Mouse (Mus musculus) hindbrain, postnatal 0 days (tissue): ENCODE results near the gene Ccdc155. TPM values are rescaled to one million over a fixed set of nuclear protein-coding genes. Genes with fewer than 3 reads are reported as not detected.

ENCODE experiments used
- ATAC-seq: fragments of 200-750 bp; cut with Nextera tagmentation; 2 replicates; pipeline ENCODE4 v1.8.0; 2017; ENCODE audit warnings: mild to moderate bottlenecking, moderate TSS enrichment, moderate library complexity
- DNase-seq: peaks from one replicate; pipeline ENCODE4 v3.0.0-alpha.2; 2015; ENCODE audit warnings: low spot score
- H3K27ac ChIP-seq: fragments of 300-500 bp; sonication (generic); 2 replicates; pipeline ENCODE4 v1.5.1; 2014; ENCODE audit warnings: mild to moderate bottlenecking
- H3K27me3 ChIP-seq: fragments of 300-500 bp; sonication (generic); 2 replicates; pipeline ENCODE4 v1.6.1; 2014; ENCODE audit warnings: low read length, mixed read lengths; ENCODE audit not compliant: insufficient read depth
- H3K36me3 ChIP-seq: fragments of 300-500 bp; sonication (generic); 2 replicates; pipeline ENCODE4 v1.6.1; 2014; ENCODE audit warnings: low read length, mixed read lengths; ENCODE audit not compliant: insufficient read depth
- H3K4me1 ChIP-seq: fragments of 300-500 bp; sonication (generic); 2 replicates; pipeline ENCODE4 v1.6.1; 2014; ENCODE audit warnings: antibody characterized with exemption, low read length, mixed read lengths; ENCODE audit not compliant: insufficient read depth
- H3K4me2 ChIP-seq: fragments of 300-500 bp; sonication (generic); 2 replicates; pipeline ENCODE4 v1.6.1; 2014; ENCODE audit warnings: low read depth, mild to moderate bottlenecking, low read length, moderate library complexity, mixed read lengths
- H3K4me3 ChIP-seq: fragments of 300-500 bp; sonication (generic); 2 replicates; pipeline ENCODE4 v1.5.1; 2014; ENCODE audit warnings: low read length
- H3K9ac ChIP-seq: fragments of 300-500 bp; sonication (generic); replicated peaks from 2 replicates; pipeline ENCODE4 v1.6.1; 2014; ENCODE audit warnings: mild to moderate bottlenecking, low read length, moderate library complexity, mixed read lengths
- H3K9me3 ChIP-seq: fragments of 300-500 bp; sonication (generic); 2 replicates; pipeline ENCODE4 v1.6.1; 2016; ENCODE audit warnings: low read length, mixed read lengths
- CTCF ChIP-seq: IDR thresholded peaks from 2 replicates; pipeline ENCODE4 v1.5.1; 2016; ENCODE audit warnings: antibody characterized with exemption, control low read depth, low read depth
- WGBS: fragments of 180-500 bp; shearing (Covaris S2); extraction: QIAGEN DNeasy Blood & Tissue Kit; methylation state at CpG from one replicate; pipeline ENCODE4 v1.1.7; 2014; 5-methylcytosine and 5-hydroxymethylcytosine counted together
- polyA plus RNA-seq: library from polyadenylated mRNA; unstranded; fragments of >200 nt; fragmentation: Nextera tagmentation; extraction: Ambion mirVana; gene quantifications from 2 replicates; pipeline ENCODE4 v1.2.1, GENCODE M21; 2015
- total RNA-seq: library from RNA; depleted of rRNA; stranded (reverse); fragments of >200 nt; gene quantifications from 2 replicates; pipeline ENCODE4 v1.2.3, GENCODE M21; 2014

The Ccdc155 gene
- total and polyA plus RNA-seq, 2 experiments from 2014 or later = 0.10 to 0.46 TPM

GRCm38 (mm10) chr7:45144368-45145174 is 60.1 kb downstream of the Ccdc155 start:
- Histone ChIP-seq H3K9ac (no peak overlapping the region), H3K27me3 (no peaks in the 10 kb centered on the region), H3K4me3 (no peak overlapping the region), H3K27ac (no peak overlapping the region), H3K36me3 (no peaks in the 10 kb centered on the region; the same call in 1 of the 2 replicates), H3K9me3 (no peaks in the 10 kb centered on the region), H3K4me2 (no peak overlapping the region), H3K4me1 (no peaks in the 10 kb centered on the region)
- no peak for ATAC-seq
- WGBS = 91% methylated on average over 13 of the region's 13 CpGs
- TF ChIP-seq CTCF = no peak
- no peak for DNase-seq

GRCm38 (mm10) chr7:45141914-45142313 is 62.8 kb downstream of the Ccdc155 start:
- H3K4me1 ChIP-seq = no peaks in the 10 kb centered on the region
- no peak for TF ChIP-seq CTCF
- WGBS = 90% methylated on average over 5 of the region's 5 CpGs
- no peaks in the 10 kb centered on the region for H3K27me3 ChIP-seq
- no peak overlapping the region for H3K4me2 ChIP-seq
- H3K36me3 ChIP-seq = no peaks in the 10 kb centered on the region; the same call in 1 of the 2 replicates
- no peak overlapping the region for H3K4me3 ChIP-seq
- no peaks in the 10 kb centered on the region for H3K9me3 ChIP-seq
- ATAC-seq (no peak), DNase-seq (no peak)
- no peak overlapping the region for H3K27ac ChIP-seq
- no peak overlapping the region for H3K9ac ChIP-seq

- ATAC-seq (no peak), DNase-seq (no peak)
- no peak overlapping the region for H3K4me2 ChIP-seq
- no peak for TF ChIP-seq CTCF
- H3K27me3 ChIP-seq = no peaks in the 10 kb centered on the region
- H3K9ac ChIP-seq = no peak overlapping the region
- no peak overlapping the region for H3K27ac ChIP-seq
- no peaks in the 10 kb centered on the region; the same call in 1 of the 2 replicates for H3K36me3 ChIP-seq
- WGBS = 83% methylated on average over 3 of the region's 3 CpGs
- no peaks in the 10 kb centered on the region for H3K4me1 ChIP-seq
- no peaks in the 10 kb centered on the region for H3K9me3 ChIP-seq
- H3K4me3 ChIP-seq = no peak overlapping the region
Measured at GRCm38 (mm10) chr7:45141319-45141718, 63.4 kb downstream of the Ccdc155 start.

- Histone ChIP-seq H3K27me3 (no peaks in the 10 kb centered on the region), H3K4me3 (no peak overlapping the region), H3K9ac (no peak overlapping the region), H3K4me2 (no peak overlapping the region), H3K36me3 (no peaks in the 10 kb centered on the region; the same call in 1 of the 2 replicates), H3K4me1 (no peaks in the 10 kb centered on the region), H3K27ac (no peak overlapping the region), H3K9me3 (no peaks in the 10 kb centered on the region)
- DNase-seq (peak; percentile 34), ATAC-seq (no peak)
- TF ChIP-seq CTCF = no peak
- 71% methylated on average over 8 of the region's 8 CpGs for WGBS
Measured at GRCm38 (mm10) chr7:45139904-45140723, 64.6 kb downstream of the Ccdc155 start.

- DNase-seq = no peak
- H3K9ac ChIP-seq = no peak overlapping the region
- no peaks in the 10 kb centered on the region for H3K4me1 ChIP-seq
- no peak overlapping the region for H3K4me2 ChIP-seq
- no peak for TF ChIP-seq CTCF
- no peaks in the 10 kb centered on the region for H3K36me3 ChIP-seq
- H3K4me3 ChIP-seq = no peak overlapping the region
- H3K27ac ChIP-seq = no peak overlapping the region
- no peaks in the 10 kb centered on the region for H3K9me3 ChIP-seq
- H3K27me3 ChIP-seq = no peaks in the 10 kb centered on the region
- 88% methylated on average over 1 of the region's 1 CpGs for WGBS
- ATAC-seq = no peak
Measured at GRCm38 (mm10) chr7:45138403-45138802, 66.3 kb downstream of the Ccdc155 start.

GRCm38 (mm10) chr7:45137171-45138006 is 67.3 kb downstream of the Ccdc155 start:
- no peaks in the 10 kb centered on the region for H3K27me3 ChIP-seq
- no peaks in the 10 kb centered on the region for H3K9me3 ChIP-seq
- no peak overlapping the region for H3K9ac ChIP-seq
- H3K4me1 ChIP-seq = no peaks in the 10 kb centered on the region
- no peak overlapping the region for H3K4me2 ChIP-seq
- no peak for TF ChIP-seq CTCF
- no peak overlapping the region for H3K27ac ChIP-seq
- ATAC-seq = no peak
- 84% methylated on average over 12 of the region's 12 CpGs for WGBS
- no peaks in the 10 kb centered on the region for H3K36me3 ChIP-seq
- DNase-seq = no peak
- H3K4me3 ChIP-seq = no peak overlapping the region
